Mouse (Mus musculus): ENCODE measurements around the gene Tmem131. TPM values are rescaled to one million over a fixed set of nuclear protein-coding genes. Genes with fewer than 3 reads are reported as not detected.

Gene Tmem131
- polyA plus RNA-seq, 1 experiment from 2014 or later: 13.2 TPM

DNA sequence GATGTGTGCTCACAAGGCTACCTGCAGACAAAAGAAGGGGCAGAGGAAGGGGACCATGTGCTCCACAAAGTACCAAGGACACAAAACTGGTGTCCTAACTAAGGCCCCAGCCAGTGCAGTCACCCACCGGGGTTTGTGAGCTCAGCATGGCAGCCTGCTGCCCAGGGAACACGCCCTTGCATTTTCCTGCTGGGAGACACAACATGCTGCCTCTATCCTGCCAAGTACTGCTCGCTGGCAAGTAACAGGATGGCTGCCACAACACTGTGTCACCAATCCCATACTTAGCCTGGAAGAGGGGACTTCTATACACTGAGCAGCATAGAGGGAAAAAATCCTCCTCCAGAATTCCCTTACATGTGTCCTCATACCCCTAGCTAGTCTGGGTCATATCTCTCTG, 78.7 kb downstream of the Tmem131 start:
- 85% methylated on average over 3 of the region's 3 CpGs for WGBS
- H3K9ac ChIP-seq (replicated peaks): no peak overlapping the region
- ATAC-seq: no peak
- H3K4me2 ChIP-seq (replicated peaks): no peak overlapping the region
- no peak overlapping the region for H3K4me3 ChIP-seq (replicated peaks)
- peaks cover 17% of the 10 kb centered on the region for H3K4me1 ChIP-seq (replicated peaks)
- no peaks in the 10 kb centered on the region for H3K27me3 ChIP-seq
- no peak overlapping the region for H3K27ac ChIP-seq
- no peaks in the 10 kb centered on the region for H3K9me3 ChIP-seq
- H3K36me3 ChIP-seq: peaks cover 3% of the 10 kb centered on the region; the same call in 1 of the 2 replicates

- Histone ChIP-seq H3K4me1 (replicated peaks) (peaks cover 17% of the 10 kb centered on the region), H3K4me2 (replicated peaks) (no peak overlapping the region), H3K4me3 (replicated peaks) (no peak overlapping the region), H3K27me3 (no peaks in the 10 kb centered on the region), H3K36me3 (no peaks in the 10 kb centered on the region), H3K27ac (no peak overlapping the region), H3K9me3 (no peaks in the 10 kb centered on the region), H3K9ac (replicated peaks) (no peak overlapping the region)
- ATAC-seq: no peak
- WGBS: 84% methylated on average over 2 of the region's 2 CpGs
Measured at GRCm38 (mm10) chr1:36861775-36862174, 81.7 kb downstream of the Tmem131 start.

- WGBS: 43% methylated on average over 1 of the region's 1 CpGs
- no peaks in the 10 kb centered on the region for H3K9me3 ChIP-seq
- H3K4me3 ChIP-seq (replicated peaks): no peak overlapping the region
- no peaks in the 10 kb centered on the region for H3K36me3 ChIP-seq
- H3K27me3 ChIP-seq: no peaks in the 10 kb centered on the region
- no peak overlapping the region for H3K9ac ChIP-seq (replicated peaks)
- H3K27ac ChIP-seq: no peak overlapping the region
- peaks cover 17% of the 10 kb centered on the region for H3K4me1 ChIP-seq (replicated peaks)
- no peak for ATAC-seq
- H3K4me2 ChIP-seq (replicated peaks): no peak overlapping the region
Measured at GRCm38 (mm10) chr1:36860876-36861275, 82.6 kb downstream of the Tmem131 start.

GRCm38 (mm10) chr1:36860431-36860849, 83.0 kb downstream of the Tmem131 start:
- 82% methylated on average over 4 of the region's 4 CpGs for WGBS
- no peak overlapping the region for H3K4me3 ChIP-seq (replicated peaks)
- H3K27ac ChIP-seq: no peak overlapping the region
- no peaks in the 10 kb centered on the region for H3K9me3 ChIP-seq
- peaks cover 21% of the 10 kb centered on the region for H3K4me1 ChIP-seq (replicated peaks)
- no peaks in the 10 kb centered on the region for H3K36me3 ChIP-seq
- no peak overlapping the region for H3K9ac ChIP-seq (replicated peaks)
- H3K4me2 ChIP-seq (replicated peaks): no peak overlapping the region
- H3K27me3 ChIP-seq: no peaks in the 10 kb centered on the region
- ATAC-seq: no peak

- no peak for ATAC-seq
- no peaks in the 10 kb centered on the region for H3K9me3 ChIP-seq
- H3K4me2 ChIP-seq (replicated peaks): no peak overlapping the region
- no peak overlapping the region for H3K9ac ChIP-seq (replicated peaks)
- no peaks in the 10 kb centered on the region for H3K27me3 ChIP-seq
- H3K4me3 ChIP-seq (replicated peaks): no peak overlapping the region
- H3K36me3 ChIP-seq: peaks cover 11% of the 10 kb centered on the region
- H3K27ac ChIP-seq: no peak overlapping the region
- H3K4me1 ChIP-seq (replicated peaks): peaks cover 23% of the 10 kb centered on the region
- WGBS: 97% methylated on average over 6 of the region's 6 CpGs
Measured at GRCm38 (mm10) chr1:36857081-36857480, 86.4 kb downstream of the Tmem131 start.

- Histone ChIP-seq H3K27me3 (no peaks in the 10 kb centered on the region), H3K4me3 (replicated peaks) (no peak overlapping the region), H3K9ac (replicated peaks) (no peak overlapping the region), H3K9me3 (no peaks in the 10 kb centered on the region), H3K27ac (no peak overlapping the region), H3K4me1 (replicated peaks) (peaks cover 6% of the 10 kb centered on the region; the same call in 1 of the 2 replicates), H3K36me3 (peaks cover 11% of the 10 kb centered on the region), H3K4me2 (replicated peaks) (no peak overlapping the region)
- no peak for ATAC-seq
- 91% methylated on average over 10 of the region's 10 CpGs for WGBS
Measured at GRCm38 (mm10) chr1:36854198-36854765, 89.2 kb downstream of the Tmem131 start.

- 84% methylated on average over 6 of the region's 6 CpGs for WGBS
- Histone ChIP-seq H3K9me3 (no peaks in the 10 kb centered on the region), H3K4me1 (replicated peaks) (peaks cover 6% of the 10 kb centered on the region; the same call in 1 of the 2 replicates), H3K27me3 (no peaks in the 10 kb centered on the region), H3K36me3 (peaks cover 13% of the 10 kb centered on the region), H3K9ac (replicated peaks) (no peak overlapping the region), H3K27ac (no peak overlapping the region), H3K4me2 (replicated peaks) (no peak overlapping the region), H3K4me3 (replicated peaks) (no peak overlapping the region)
- no peak for ATAC-seq
Measured at GRCm38 (mm10) chr1:36852085-36852484, 91.4 kb downstream of the Tmem131 start.

- Histone ChIP-seq H3K4me1 (replicated peaks) (peaks cover 6% of the 10 kb centered on the region; the same call in 1 of the 2 replicates), H3K9ac (replicated peaks) (no peak overlapping the region), H3K9me3 (no peaks in the 10 kb centered on the region), H3K36me3 (peaks cover 15% of the 10 kb centered on the region), H3K4me2 (replicated peaks) (no peak overlapping the region), H3K27ac (no peak overlapping the region), H3K4me3 (replicated peaks) (no peak overlapping the region), H3K27me3 (no peaks in the 10 kb centered on the region)
- 79% methylated on average over 4 of the region's 4 CpGs for WGBS
- ATAC-seq: no peak
Measured at GRCm38 (mm10) chr1:36851392-36851791, 92.1 kb downstream of the Tmem131 start.

GRCm38 (mm10) chr1:36848036-36848435, 95.4 kb downstream of the Tmem131 start:
- Histone ChIP-seq H3K27me3 (no peaks in the 10 kb centered on the region), H3K36me3 (peaks cover 7% of the 10 kb centered on the region; the same call in 1 of the 2 replicates), H3K9me3 (no peaks in the 10 kb centered on the region), H3K9ac (replicated peaks) (no peak overlapping the region), H3K27ac (no peak overlapping the region), H3K4me3 (replicated peaks) (no peak overlapping the region), H3K4me1 (replicated peaks) (peaks cover 6% of the 10 kb centered on the region; the same call in 1 of the 2 replicates), H3K4me2 (replicated peaks) (no peak overlapping the region)
- ATAC-seq: no peak
- WGBS: 93% methylated on average over 1 of the region's 1 CpGs

DNA sequence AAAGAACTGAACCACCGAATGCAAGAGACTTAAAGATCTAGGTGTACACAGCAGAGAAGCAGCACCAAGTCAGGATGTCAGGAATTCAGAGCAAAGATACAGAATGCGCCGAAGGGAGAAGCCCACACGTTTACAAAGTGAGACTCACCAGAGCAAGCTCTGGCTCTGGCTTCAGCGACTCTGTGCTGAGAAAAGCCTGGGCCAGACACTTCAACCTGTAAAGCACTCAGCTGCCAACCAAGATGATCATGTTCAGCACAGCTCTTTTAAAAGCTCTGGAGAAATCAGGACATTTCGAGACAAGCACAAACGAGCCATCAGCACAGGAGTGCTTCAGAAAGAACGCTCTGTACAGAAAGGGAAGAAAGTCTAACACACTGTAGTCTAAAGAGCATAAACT, 96.2 kb downstream of the Tmem131 start:
- Histone ChIP-seq H3K9me3 (no peaks in the 10 kb centered on the region), H3K4me2 (replicated peaks) (no peak overlapping the region), H3K4me3 (replicated peaks) (no peak overlapping the region), H3K36me3 (peaks cover 7% of the 10 kb centered on the region; the same call in 1 of the 2 replicates), H3K27me3 (no peaks in the 10 kb centered on the region), H3K9ac (replicated peaks) (no peak overlapping the region), H3K27ac (no peak overlapping the region), H3K4me1 (replicated peaks) (peaks cover 6% of the 10 kb centered on the region; the same call in 1 of the 2 replicates)
- no peak for ATAC-seq
- WGBS: 92% methylated on average over 8 of the region's 8 CpGs

DNA sequence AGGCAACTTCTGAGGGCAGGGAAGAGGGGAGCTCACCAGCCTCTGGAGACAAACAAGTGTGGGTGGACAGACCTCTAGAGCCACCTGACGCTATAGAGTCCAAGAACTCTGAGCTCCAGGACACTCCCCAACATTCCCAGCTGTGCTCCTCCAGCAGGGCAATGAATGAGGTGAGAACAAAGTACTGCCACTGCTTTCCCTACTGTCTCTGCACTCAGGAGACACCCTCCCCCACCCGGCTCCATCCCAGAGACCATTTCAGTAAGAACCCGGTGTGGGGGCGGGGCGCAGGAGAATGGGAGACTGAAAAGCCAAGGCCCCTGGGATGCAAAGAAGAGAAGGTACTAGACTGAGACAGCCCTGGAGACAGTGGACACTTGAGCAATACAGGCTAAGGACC, 98.4 kb downstream of the Tmem131 start:
- no peak overlapping the region for H3K27ac ChIP-seq
- no peak for ATAC-seq
- no peak overlapping the region for H3K9ac ChIP-seq (replicated peaks)
- WGBS: 30% methylated on average over 5 of the region's 5 CpGs
- no peaks in the 10 kb centered on the region for H3K9me3 ChIP-seq
- H3K4me1 ChIP-seq (replicated peaks): peaks cover 6% of the 10 kb centered on the region; the same call in 1 of the 2 replicates
- H3K27me3 ChIP-seq: no peaks in the 10 kb centered on the region
- no peak overlapping the region for H3K4me2 ChIP-seq (replicated peaks)
- H3K36me3 ChIP-seq: peaks cover 14% of the 10 kb centered on the region
- H3K4me3 ChIP-seq (replicated peaks): no peak overlapping the region

DNA sequence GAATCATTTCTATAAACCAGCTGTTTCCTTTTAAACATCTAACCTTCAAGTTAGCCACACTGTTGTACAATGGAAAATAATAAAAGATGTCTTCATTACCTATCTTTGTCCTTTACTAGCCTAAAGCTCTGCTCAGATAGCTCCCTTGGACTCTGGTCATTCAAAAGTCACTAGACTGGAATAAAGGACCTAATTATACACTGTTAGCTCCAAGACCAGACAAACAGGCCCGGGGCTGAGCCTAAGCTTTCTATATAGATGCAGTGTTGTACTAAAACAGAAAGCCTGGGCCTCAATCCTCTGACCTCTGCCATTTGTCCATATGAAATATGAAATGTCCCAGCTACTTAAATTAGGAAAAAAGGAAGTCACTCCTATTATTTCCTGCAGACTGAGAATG, 101.7 kb downstream of the Tmem131 start:
- no peak overlapping the region for H3K27ac ChIP-seq
- no peak for ATAC-seq
- 42% methylated on average over 1 of the region's 1 CpGs for WGBS
- H3K9me3 ChIP-seq: no peaks in the 10 kb centered on the region
- no peak overlapping the region for H3K9ac ChIP-seq (replicated peaks)
- H3K27me3 ChIP-seq: no peaks in the 10 kb centered on the region
- no peak overlapping the region for H3K4me3 ChIP-seq (replicated peaks)
- H3K4me1 ChIP-seq (replicated peaks): peaks cover 6% of the 10 kb centered on the region; the same call in 1 of the 2 replicates
- H3K4me2 ChIP-seq (replicated peaks): no peak overlapping the region
- peaks cover 26% of the 10 kb centered on the region for H3K36me3 ChIP-seq

- ATAC-seq: no peak
- H3K4me2 ChIP-seq (replicated peaks): no peak overlapping the region
- no peaks in the 10 kb centered on the region for H3K27me3 ChIP-seq
- H3K4me3 ChIP-seq (replicated peaks): no peak overlapping the region
- peaks cover 6% of the 10 kb centered on the region; the same call in 1 of the 2 replicates for H3K4me1 ChIP-seq (replicated peaks)
- no peak overlapping the region for H3K9ac ChIP-seq (replicated peaks)
- H3K36me3 ChIP-seq: peaks cover 24% of the 10 kb centered on the region
- no peak overlapping the region for H3K27ac ChIP-seq
- H3K9me3 ChIP-seq: no peaks in the 10 kb centered on the region
- 95% methylated on average over 2 of the region's 2 CpGs for WGBS
Measured at GRCm38 (mm10) chr1:36840959-36841358, 102.5 kb downstream of the Tmem131 start.

Measured in midbrain, embryonic 13.5 days (tissue).